Mouse (Mus musculus): ENCODE measurements at regions not wholly inside any gene's neighbourhood (a gene's known extent, or its start where the extent isn't known, plus 50 kb on each side); places are given as distances from the start of the nearest gene placed in this dataset.

- peak overlapping the region; percentile 50 to 63; a peak in 3 of 4 replicates for H3K27ac ChIP-seq (replicated peaks in 1 of 2; ENCODE audit: control insufficient read depth in 1 of 2, insufficient read depth in 1 of 2, low read depth in 2 of 2, low read length in 2 of 2)
- no peak overlapping the region for H3K4me2 ChIP-seq (ENCODE audit: low read length)
- H3K27me3 ChIP-seq (ENCODE audit: control insufficient read depth, insufficient read depth, low read length) = no peaks in the 10 kb centered on the region
- H3K4me3 ChIP-seq (ENCODE audit: control insufficient read depth in 1 of 2, insufficient read depth in 1 of 2, low read depth in 1 of 2, low read length in 2 of 2) = no peak overlapping the region
- H3K4me1 ChIP-seq (ENCODE audit: control insufficient read depth in 2 of 2, insufficient read depth in 2 of 2, low read length in 2 of 2) = no peaks in the 10 kb centered on the region; a peak in 1 of 4 replicates
- ATAC-seq (ENCODE audit: insufficient number of reproducible peaks, insufficient read depth, low FRiP score, low read depth) = peak; percentile 43
- H3K9ac ChIP-seq (ENCODE audit: low read length) = no peak overlapping the region
- no peaks in the 10 kb centered on the region for H3K9me3 ChIP-seq (ENCODE audit: control insufficient read depth, low read length)
- no peaks in the 10 kb centered on the region for H3K36me3 ChIP-seq (ENCODE audit: control insufficient read depth, insufficient read depth, low read length)
- WGBS = 55% methylated on average over 14 of the region's 14 CpGs
Measured at GRCm38 (mm10) chr10:66864161-66864862, 231.6 kb upstream of the Jmjd1c start.

GRCm38 (mm10) chr10:66865010-66865582 is 230.8 kb upstream of the Jmjd1c start:
- H3K9me3 ChIP-seq (ENCODE audit: control insufficient read depth, low read length) = no peaks in the 10 kb centered on the region
- no peaks in the 10 kb centered on the region; a peak in 1 of 4 replicates for H3K4me1 ChIP-seq (ENCODE audit: control insufficient read depth in 2 of 2, insufficient read depth in 2 of 2, low read length in 2 of 2)
- H3K27me3 ChIP-seq (ENCODE audit: control insufficient read depth, insufficient read depth, low read length) = no peaks in the 10 kb centered on the region
- H3K27ac ChIP-seq (replicated peaks in 1 of 2; ENCODE audit: control insufficient read depth in 1 of 2, insufficient read depth in 1 of 2, low read depth in 2 of 2, low read length in 2 of 2) = peak overlapping the region; percentile 39 to 63; a peak in 2 of 4 replicates
- no peak overlapping the region for H3K4me2 ChIP-seq (ENCODE audit: low read length)
- H3K9ac ChIP-seq (ENCODE audit: low read length) = no peak overlapping the region
- no peak for ATAC-seq (ENCODE audit: insufficient number of reproducible peaks, insufficient read depth, low FRiP score, low read depth)
- 78% methylated on average over 10 of the region's 10 CpGs for WGBS
- H3K4me3 ChIP-seq (ENCODE audit: control insufficient read depth in 1 of 2, insufficient read depth in 1 of 2, low read depth in 1 of 2, low read length in 2 of 2) = no peak overlapping the region
- H3K36me3 ChIP-seq (ENCODE audit: control insufficient read depth, insufficient read depth, low read length) = no peaks in the 10 kb centered on the region

- H3K4me2 ChIP-seq (ENCODE audit: low read length) = no peak overlapping the region
- no peak overlapping the region for H3K4me3 ChIP-seq (ENCODE audit: control insufficient read depth in 1 of 2, insufficient read depth in 1 of 2, low read depth in 1 of 2, low read length in 2 of 2)
- H3K36me3 ChIP-seq (ENCODE audit: control insufficient read depth, insufficient read depth, low read length) = no peaks in the 10 kb centered on the region
- H3K9ac ChIP-seq (ENCODE audit: low read length) = no peak overlapping the region
- no peaks in the 10 kb centered on the region for H3K9me3 ChIP-seq (ENCODE audit: control insufficient read depth, low read length)
- no peak for ATAC-seq (ENCODE audit: insufficient number of reproducible peaks, insufficient read depth, low FRiP score, low read depth)
- H3K4me1 ChIP-seq (ENCODE audit: control insufficient read depth in 2 of 2, insufficient read depth in 2 of 2, low read length in 2 of 2) = no peaks in the 10 kb centered on the region
- no peak overlapping the region for H3K27ac ChIP-seq (replicated peaks in 1 of 2; ENCODE audit: control insufficient read depth in 1 of 2, insufficient read depth in 1 of 2, low read depth in 2 of 2, low read length in 2 of 2)
- WGBS = 65% methylated on average over 4 of the region's 4 CpGs
- H3K27me3 ChIP-seq (ENCODE audit: control insufficient read depth, insufficient read depth, low read length) = no peaks in the 10 kb centered on the region
Measured at GRCm38 (mm10) chr10:66871133-66871664, 224.7 kb upstream of the Jmjd1c start.

- H3K27ac ChIP-seq (replicated peaks in 1 of 2; ENCODE audit: control insufficient read depth in 1 of 2, insufficient read depth in 1 of 2, low read depth in 2 of 2, low read length in 2 of 2) = no peak overlapping the region
- 57% methylated on average over 1 of the region's 1 CpGs for WGBS
Measured at GRCm38 (mm10) chr10:66871673-66872072, 224.3 kb upstream of the Jmjd1c start.

GRCm38 (mm10) chr10:66873468-66873867 is 222.5 kb upstream of the Jmjd1c start:
- H3K36me3 ChIP-seq (ENCODE audit: control insufficient read depth, insufficient read depth, low read length) = no peaks in the 10 kb centered on the region
- H3K4me2 ChIP-seq (ENCODE audit: low read length) = no peak overlapping the region
- H3K9ac ChIP-seq (ENCODE audit: low read length) = no peak overlapping the region
- no peak overlapping the region for H3K4me3 ChIP-seq (ENCODE audit: control insufficient read depth in 1 of 2, insufficient read depth in 1 of 2, low read depth in 1 of 2, low read length in 2 of 2)
- H3K9me3 ChIP-seq (ENCODE audit: control insufficient read depth, low read length) = no peaks in the 10 kb centered on the region
- 91% methylated on average over 4 of the region's 4 CpGs for WGBS
- H3K27me3 ChIP-seq (ENCODE audit: control insufficient read depth, insufficient read depth, low read length) = no peaks in the 10 kb centered on the region
- H3K4me1 ChIP-seq (ENCODE audit: control insufficient read depth in 2 of 2, insufficient read depth in 2 of 2, low read length in 2 of 2) = no peaks in the 10 kb centered on the region
- no peak overlapping the region for H3K27ac ChIP-seq (replicated peaks in 1 of 2; ENCODE audit: control insufficient read depth in 1 of 2, insufficient read depth in 1 of 2, low read depth in 2 of 2, low read length in 2 of 2)
- ATAC-seq (ENCODE audit: insufficient number of reproducible peaks, insufficient read depth, low FRiP score, low read depth) = no peak

More at GRCm38 (mm10) chr10:66871673-66872072, 224.3 kb upstream of the Jmjd1c start:
- no peak overlapping the region for H3K4me3 ChIP-seq (ENCODE audit: control insufficient read depth in 1 of 2, insufficient read depth in 1 of 2, low read depth in 1 of 2, low read length in 2 of 2)
- H3K36me3 ChIP-seq (ENCODE audit: control insufficient read depth, insufficient read depth, low read length) = no peaks in the 10 kb centered on the region
- H3K27me3 ChIP-seq (ENCODE audit: control insufficient read depth, insufficient read depth, low read length) = no peaks in the 10 kb centered on the region
- H3K9ac ChIP-seq (ENCODE audit: low read length) = no peak overlapping the region
- no peaks in the 10 kb centered on the region for H3K4me1 ChIP-seq (ENCODE audit: control insufficient read depth in 2 of 2, insufficient read depth in 2 of 2, low read length in 2 of 2)
- H3K4me2 ChIP-seq (ENCODE audit: low read length) = no peak overlapping the region
- no peaks in the 10 kb centered on the region for H3K9me3 ChIP-seq (ENCODE audit: control insufficient read depth, low read length)
- no peak for ATAC-seq (ENCODE audit: insufficient number of reproducible peaks, insufficient read depth, low FRiP score, low read depth)

- no peaks in the 10 kb centered on the region for H3K9me3 ChIP-seq (ENCODE audit: control insufficient read depth, low read length)
- H3K4me2 ChIP-seq (ENCODE audit: low read length) = no peak overlapping the region
- no peak overlapping the region for H3K27ac ChIP-seq (replicated peaks in 1 of 2; ENCODE audit: control insufficient read depth in 1 of 2, insufficient read depth in 1 of 2, low read depth in 2 of 2, low read length in 2 of 2)
- WGBS = 80% methylated on average over 8 of the region's 8 CpGs
- no peaks in the 10 kb centered on the region for H3K4me1 ChIP-seq (ENCODE audit: control insufficient read depth in 2 of 2, insufficient read depth in 2 of 2, low read length in 2 of 2)
- no peaks in the 10 kb centered on the region for H3K36me3 ChIP-seq (ENCODE audit: control insufficient read depth, insufficient read depth, low read length)
- H3K9ac ChIP-seq (ENCODE audit: low read length) = no peak overlapping the region
- no peaks in the 10 kb centered on the region for H3K27me3 ChIP-seq (ENCODE audit: control insufficient read depth, insufficient read depth, low read length)
- H3K4me3 ChIP-seq (ENCODE audit: control insufficient read depth in 1 of 2, insufficient read depth in 1 of 2, low read depth in 1 of 2, low read length in 2 of 2) = no peak overlapping the region
- no peak for ATAC-seq (ENCODE audit: insufficient number of reproducible peaks, insufficient read depth, low FRiP score, low read depth)
Measured at GRCm38 (mm10) chr10:66879071-66879470, 216.9 kb upstream of the Jmjd1c start.

- Histone ChIP-seq H3K36me3 (ENCODE audit: control insufficient read depth, insufficient read depth, low read length) (no peaks in the 10 kb centered on the region), H3K9me3 (ENCODE audit: control insufficient read depth, low read length) (no peaks in the 10 kb centered on the region), H3K9ac (ENCODE audit: low read length) (no peak overlapping the region), H3K4me3 (ENCODE audit: control insufficient read depth in 1 of 2, insufficient read depth in 1 of 2, low read depth in 1 of 2, low read length in 2 of 2) (no peak overlapping the region), H3K4me1 (ENCODE audit: control insufficient read depth in 2 of 2, insufficient read depth in 2 of 2, low read length in 2 of 2) (no peaks in the 10 kb centered on the region), H3K27ac (replicated peaks in 1 of 2; ENCODE audit: control insufficient read depth in 1 of 2, insufficient read depth in 1 of 2, low read depth in 2 of 2, low read length in 2 of 2) (no peak overlapping the region), H3K4me2 (ENCODE audit: low read length) (no peak overlapping the region), H3K27me3 (ENCODE audit: control insufficient read depth, insufficient read depth, low read length) (no peaks in the 10 kb centered on the region)
- 91% methylated on average over 5 of the region's 5 CpGs for WGBS
- no peak for ATAC-seq (ENCODE audit: insufficient number of reproducible peaks, insufficient read depth, low FRiP score, low read depth)
Measured at GRCm38 (mm10) chr10:66882825-66883224, 213.1 kb upstream of the Jmjd1c start.
